Mouse (Mus musculus): Measurements from ENCODE around the gene Cables2.

The Cables2 gene

DNA sequence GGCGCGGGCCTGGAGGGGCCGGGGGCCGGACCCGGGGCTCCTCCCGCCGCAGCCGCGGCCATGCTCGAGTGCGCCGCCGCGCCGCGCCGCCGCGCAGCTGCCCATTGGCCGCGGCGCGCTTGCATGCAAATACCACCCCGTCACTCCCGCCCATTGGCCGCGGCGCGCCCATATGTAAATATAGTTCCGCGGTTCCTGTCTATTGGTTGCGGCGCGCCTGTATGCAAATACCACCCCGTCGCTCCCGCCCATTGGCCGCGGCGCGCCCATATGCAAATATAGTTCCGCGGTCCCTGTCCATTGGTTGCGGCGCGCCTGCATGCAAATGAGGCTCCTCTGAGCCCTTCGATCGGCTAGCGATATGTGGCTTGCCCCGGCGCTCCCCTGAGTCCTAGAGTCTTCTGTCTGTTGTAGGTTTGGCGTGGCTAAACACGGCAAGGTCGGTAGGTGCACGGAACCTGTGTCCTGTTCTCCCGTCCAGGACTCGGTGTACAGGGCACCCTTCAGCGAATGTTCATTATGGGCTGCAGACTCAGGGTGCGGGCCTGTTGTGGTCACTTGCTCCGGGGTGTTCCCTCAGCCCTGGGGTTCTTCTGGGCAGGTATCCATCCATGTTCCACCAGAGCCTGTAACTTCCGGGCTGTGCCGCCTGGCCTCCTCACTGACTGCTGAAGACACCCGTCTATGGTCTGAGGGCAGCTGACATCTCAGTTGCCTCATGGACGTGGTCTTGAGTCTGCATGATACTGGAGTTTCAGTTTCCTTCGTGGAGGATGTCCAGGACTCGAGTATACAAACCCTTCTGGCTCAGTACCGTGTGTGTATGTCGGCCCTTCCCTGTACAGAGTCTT is at the start of gene Cables2:
Cables2 (minus strand) TSS at position 103 of the 851 bp plus-strand sequence.
- DNase-seq (ENCODE audit: low spot score in 2 of 2), result peak; percentile 73 to 91

- DNase-seq (ENCODE audit: low spot score in 2 of 2), result peak in 1 of 2 experiments; percentile 44
These were observed 49.5 kb upstream of the Cables2 start for GRCm38 (mm10) chr2:180322674-180323355.

DNA sequence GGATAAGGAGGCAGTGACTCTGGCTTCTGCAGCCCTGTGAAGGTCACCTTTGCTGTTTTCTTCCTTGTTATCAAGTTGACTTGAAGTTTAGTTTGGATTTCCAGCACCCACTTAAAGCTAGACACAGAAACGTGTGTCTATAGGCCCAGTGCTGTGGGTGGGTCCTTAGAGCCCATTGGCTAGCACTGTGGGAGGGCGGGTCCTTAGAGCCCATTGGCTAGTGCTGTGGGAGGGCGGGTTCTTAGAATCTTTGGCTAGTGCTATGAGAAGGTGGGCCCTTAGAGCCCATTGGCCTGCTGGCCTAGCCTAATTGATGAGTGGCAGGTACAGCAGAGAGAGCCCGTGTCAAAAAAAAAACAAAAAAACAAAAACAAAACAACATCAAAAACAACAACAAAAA is 46.9 kb upstream of the Cables2 start:
- DNase-seq (ENCODE audit: low spot score in 2 of 2), result no peak

- DNase-seq (ENCODE audit: low spot score in 2 of 2), result no peak
These were observed 44.3 kb upstream of the Cables2 start for GRCm38 (mm10) chr2:180317591-180317990.

DNA sequence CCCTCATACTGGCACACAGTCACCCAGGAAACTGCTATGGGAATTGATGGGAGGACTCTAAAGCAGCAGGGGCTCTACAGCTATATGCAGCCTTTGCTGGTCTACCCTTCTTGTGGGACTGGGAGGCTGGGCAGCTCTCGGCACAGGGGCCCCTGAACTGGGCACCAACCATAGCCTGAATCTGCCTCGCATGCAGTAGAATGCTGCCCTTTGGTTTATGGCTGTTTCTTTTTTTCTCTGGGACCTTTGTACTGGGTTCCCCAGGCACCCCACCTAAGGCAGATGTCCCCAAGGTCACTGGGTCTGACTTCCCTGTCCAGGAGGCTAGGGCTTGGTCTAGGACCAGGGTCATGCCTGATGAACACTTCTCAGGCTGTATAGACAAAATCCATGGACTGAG is 41.0 kb upstream of the Cables2 start:
- no peak for DNase-seq (ENCODE audit: low spot score in 2 of 2)

DNA sequence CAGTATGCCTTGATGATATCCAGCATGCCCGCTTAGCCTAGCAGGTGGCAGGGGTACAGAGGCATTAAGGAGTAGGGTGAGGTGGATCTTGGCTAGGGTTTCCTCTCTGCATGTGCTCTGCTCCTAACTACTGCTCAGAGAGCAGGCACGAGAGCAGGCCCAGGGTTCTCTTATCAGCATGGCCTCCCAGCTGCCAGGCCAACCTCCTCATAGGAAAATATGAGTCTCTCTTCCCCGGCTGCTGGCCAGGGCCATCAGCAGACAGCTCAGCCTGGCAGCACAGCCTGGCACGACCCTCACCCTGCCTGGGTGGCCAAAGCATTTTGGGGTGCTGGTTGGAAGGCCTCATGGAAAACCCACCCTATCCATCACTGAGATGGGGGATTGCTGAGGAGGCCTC is 37.9 kb upstream of the Cables2 start:
- no peak for DNase-seq (ENCODE audit: low spot score in 2 of 2)

DNA sequence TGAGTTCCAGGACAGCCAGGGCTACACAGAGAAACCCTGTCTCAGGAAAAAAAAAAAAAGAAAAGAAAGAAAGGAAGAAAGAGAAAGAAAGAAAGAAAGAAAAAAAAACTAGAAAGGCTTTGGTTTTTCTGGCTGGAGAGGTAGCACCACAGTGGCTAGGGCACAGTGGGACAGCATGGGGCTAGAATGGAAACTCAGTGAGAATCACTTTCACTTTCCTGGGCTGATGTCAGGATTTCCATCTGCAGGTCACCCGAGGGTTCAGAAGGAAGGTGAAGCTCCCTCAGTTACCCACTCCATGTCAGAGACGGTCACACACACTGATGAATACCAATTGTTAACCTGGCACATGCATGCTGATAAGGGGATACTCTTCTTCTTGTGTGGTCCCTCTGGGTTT is 34.4 kb upstream of the Cables2 start:
- no peak for DNase-seq (ENCODE audit: low spot score in 2 of 2)

DNA sequence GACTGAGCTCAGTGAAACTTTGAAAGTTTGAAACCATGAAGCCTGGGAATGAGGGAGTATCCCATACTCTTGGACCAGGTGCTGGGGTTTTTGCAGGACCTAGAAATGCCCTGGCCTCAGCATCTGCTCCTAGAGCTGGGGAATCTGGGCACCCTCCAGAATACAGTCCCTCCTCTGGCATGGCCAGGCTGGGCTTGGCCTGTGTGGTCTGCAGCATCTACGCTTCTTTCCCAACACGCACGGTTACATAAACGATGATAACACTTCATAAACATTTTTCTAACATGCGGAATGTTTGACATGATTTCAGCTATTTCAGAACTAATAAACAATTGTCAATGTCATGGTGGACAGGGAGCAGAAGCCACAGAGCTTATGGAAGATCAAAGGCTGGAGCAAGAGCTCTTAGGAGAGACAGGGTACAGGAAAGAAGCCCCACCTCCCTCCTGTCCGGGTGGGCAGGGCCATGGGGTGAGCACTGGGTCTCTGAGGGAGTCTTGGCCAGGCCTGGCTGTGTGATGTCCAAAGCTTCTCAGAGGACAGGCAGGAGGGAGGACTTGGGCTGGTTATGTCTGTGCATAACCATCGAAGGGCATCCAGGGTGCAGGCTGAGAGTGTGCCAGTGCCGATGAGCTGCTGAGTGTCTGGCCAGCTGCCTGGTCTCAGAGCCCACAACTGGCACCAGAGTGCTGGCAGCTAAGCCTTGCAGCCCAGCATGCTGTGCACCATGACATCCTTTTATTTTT is 33.3 kb upstream of the Cables2 start:
- DNase-seq (ENCODE audit: low spot score in 2 of 2), result peak in 1 of 2 experiments; percentile 43

DNA sequence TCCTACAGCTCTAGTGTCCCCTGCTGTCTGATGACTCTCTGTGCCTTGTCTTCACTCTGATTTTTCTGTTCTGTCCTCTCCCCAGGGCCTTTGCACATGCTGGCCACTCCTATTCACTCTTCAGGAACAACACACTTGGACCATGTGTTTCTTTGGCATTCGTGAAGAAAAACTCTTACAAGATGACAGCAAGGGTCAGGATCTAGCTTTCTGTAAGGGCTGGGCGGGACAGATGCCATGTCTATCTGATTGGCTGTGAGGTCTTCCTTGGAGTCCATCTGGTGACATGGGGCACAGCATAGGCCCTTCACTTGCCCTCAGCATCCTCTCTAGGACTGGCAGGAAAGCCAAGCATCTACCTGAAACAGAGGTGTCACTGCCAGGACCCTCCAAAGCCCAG is 32.7 kb upstream of the Cables2 start:
- no peak for DNase-seq (ENCODE audit: low spot score in 2 of 2)

- DNase-seq (ENCODE audit: low spot score in 2 of 2), result no peak
These were observed 32.2 kb upstream of the Cables2 start for GRCm38 (mm10) chr2:180305490-180305889.

GRCm38 (mm10) chr2:180304554-180304953 is 31.3 kb upstream of the Cables2 start:
- no peak for DNase-seq (ENCODE audit: low spot score in 2 of 2)

DNA sequence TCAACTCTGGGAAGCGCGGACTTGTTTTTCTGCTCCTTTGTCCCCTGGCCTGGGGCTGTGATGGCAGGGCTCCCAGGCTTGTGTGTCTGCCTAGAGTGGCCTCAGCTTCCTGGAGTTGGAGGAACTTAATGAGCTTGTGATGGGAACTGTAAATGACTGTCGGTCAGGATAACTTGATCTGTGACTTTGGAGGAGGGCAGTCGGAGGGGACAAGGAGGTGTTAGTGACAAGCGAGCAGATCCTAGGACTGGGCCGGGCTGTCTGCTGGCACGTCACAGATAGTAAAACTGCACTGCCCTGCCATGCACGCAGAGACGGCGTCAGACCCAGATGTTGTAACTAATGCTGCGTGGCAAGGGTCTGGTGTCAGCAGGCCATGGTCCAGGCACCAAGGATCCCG is 30.2 kb upstream of the Cables2 start:
- no peak for DNase-seq (ENCODE audit: low spot score in 2 of 2)

DNA sequence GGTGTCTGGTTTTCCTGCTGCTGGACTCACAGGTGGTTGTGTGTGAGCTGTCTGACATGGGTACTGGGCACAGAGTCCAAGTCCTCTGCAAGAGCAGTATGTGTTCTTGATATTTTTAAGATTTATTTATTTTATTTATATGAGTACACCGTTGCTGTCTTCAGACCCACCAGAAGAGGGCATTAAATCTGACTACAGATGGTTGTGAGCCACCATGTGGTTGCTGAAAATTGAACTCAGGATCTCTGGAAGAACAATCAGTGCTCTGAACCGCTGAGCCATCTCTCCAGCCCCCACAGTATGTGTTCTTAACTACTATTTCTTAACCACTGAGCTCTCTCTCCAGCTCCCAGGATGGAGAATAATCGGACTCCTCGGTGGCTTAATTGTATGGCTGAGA is 28.9 kb upstream of the Cables2 start:
- no peak for DNase-seq (ENCODE audit: low spot score in 2 of 2)

GRCm38 (mm10) chr2:180300771-180301170 is 27.5 kb upstream of the Cables2 start:
- DNase-seq (ENCODE audit: low spot score in 2 of 2), result no peak

- DNase-seq (ENCODE audit: low spot score in 2 of 2), result no peak
These were observed 27.0 kb upstream of the Cables2 start for GRCm38 (mm10) chr2:180300252-180300651.

GRCm38 (mm10) chr2:180292906-180293305 is 19.6 kb upstream of the Cables2 start:
- DNase-seq (ENCODE audit: low spot score in 2 of 2), result no peak

DNA sequence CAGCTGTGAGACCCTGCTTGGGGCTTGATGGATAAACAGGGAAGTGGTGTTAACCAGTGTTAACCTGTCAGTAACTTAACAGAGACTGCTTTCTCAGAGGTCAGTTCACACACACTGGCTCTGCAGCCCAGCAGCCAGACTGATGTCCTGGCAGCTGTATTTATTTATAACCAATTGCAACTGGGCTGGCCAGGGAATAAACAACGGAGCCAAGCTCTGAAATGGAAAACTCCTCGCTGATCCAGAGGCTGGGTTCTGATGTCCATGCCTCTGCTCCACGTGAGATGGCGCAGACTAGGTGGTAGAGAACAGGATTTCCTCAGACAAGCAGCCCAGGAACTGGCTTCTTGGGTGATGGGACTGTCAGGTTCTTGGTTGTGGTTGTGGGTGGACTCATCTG is 18.7 kb upstream of the Cables2 start:
- no peak for DNase-seq (ENCODE audit: low spot score in 2 of 2)

GRCm38 (mm10) chr2:180291566-180291965 is 18.3 kb upstream of the Cables2 start:
- DNase-seq (ENCODE audit: low spot score in 2 of 2), result no peak

DNA sequence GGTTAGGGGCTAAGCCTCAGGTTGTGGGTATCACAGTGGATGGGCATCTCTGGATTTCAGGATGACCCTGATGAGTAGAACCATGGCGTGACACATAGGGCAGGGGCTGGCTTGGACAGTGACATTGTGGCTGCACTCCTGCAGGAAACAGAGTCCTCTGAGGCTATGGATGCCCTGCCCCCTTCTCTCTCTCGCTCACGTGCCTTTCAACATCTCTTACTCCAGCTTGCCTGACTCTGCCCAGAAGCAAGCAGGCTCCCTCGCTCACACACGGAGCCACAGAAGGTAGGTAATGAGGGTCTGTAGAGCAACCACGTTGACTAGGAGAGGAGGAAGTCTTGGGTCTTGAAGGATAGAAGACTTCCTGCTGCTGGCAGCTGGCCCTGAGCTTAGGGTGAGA is 17.2 kb upstream of the Cables2 start:
- no peak for DNase-seq (ENCODE audit: low spot score in 2 of 2)

GRCm38 (mm10) chr2:180289440-180290108 is 16.3 kb upstream of the Cables2 start, which contains the start of gene Rbbp8nl:
TSS of gene Rbbp8nl (minus strand) at chr2:180289879.
- peak; percentile 80 to 84 for DNase-seq (ENCODE audit: low spot score in 2 of 2)

- peak in 1 of 2 experiments; percentile 31 for DNase-seq (ENCODE audit: low spot score in 2 of 2)
These were observed 15.7 kb upstream of the Cables2 start for GRCm38 (mm10) chr2:180288966-180289365.

DNA sequence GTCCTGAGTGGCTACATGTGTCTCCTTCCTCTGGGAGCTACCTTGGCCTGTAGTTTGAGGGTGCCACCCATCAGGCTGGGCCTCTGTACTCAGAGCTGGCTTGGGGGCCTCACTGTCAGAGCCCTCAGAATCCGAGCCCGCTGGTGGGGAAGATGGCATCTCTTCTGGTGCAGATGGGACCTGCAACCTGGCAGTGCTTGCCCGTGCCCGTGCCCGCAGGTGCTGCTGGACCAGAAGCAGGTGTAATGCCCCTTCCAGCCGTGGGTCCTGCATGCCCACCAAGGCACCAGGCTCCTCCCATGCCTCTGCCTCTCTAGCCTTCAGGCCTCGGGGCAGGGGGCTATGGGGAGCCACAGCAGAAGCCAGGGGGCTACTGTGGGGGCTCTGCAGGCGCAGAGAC is 6.0 kb upstream of the Cables2 start:
- no peak for DNase-seq (ENCODE audit: low spot score in 2 of 2)

Measured in urinary bladder, adult 18-20 months (tissue).